Mouse (Mus musculus) spleen, postnatal 4 days (tissue): ENCODE measurements around the gene Hnrnpr.

Source experiments
- DNase-seq, 2 experiments: peaks; one replicate each; pipeline ENCODE4 v3.0.0; 2022; ENCODE audit warnings: low spot score in 2 of 2

Gene Hnrnpr

GRCm38 (mm10) chr4:136310229-136311041, at the start of gene Hnrnpr:
Gene Hnrnpr, plus strand, starts transcription at chr4:136310942.
- DNase-seq, result peak; percentile 99 to 100

- DNase-seq, result no peak
Measured at GRCm38 (mm10) chr4:136261912-136262311, 48.8 kb upstream of the Hnrnpr start.

- DNase-seq, result no peak
Measured at GRCm38 (mm10) chr4:136263555-136263954, 47.2 kb upstream of the Hnrnpr start.

GRCm38 (mm10) chr4:136266716-136267343, 43.9 kb upstream of the Hnrnpr start:
- peak; percentile 57 to 73 for DNase-seq

GRCm38 (mm10) chr4:136268912-136269311, 41.8 kb upstream of the Hnrnpr start:
- no peak for DNase-seq

- DNase-seq, result no peak
Measured at GRCm38 (mm10) chr4:136270648-136271047, 40.1 kb upstream of the Hnrnpr start.

GRCm38 (mm10) chr4:136281097-136281496, 29.6 kb upstream of the Hnrnpr start:
- DNase-seq, result no peak

- DNase-seq, result no peak
Measured at GRCm38 (mm10) chr4:136281611-136282010, 29.1 kb upstream of the Hnrnpr start.

- DNase-seq, result no peak
Measured at GRCm38 (mm10) chr4:136282621-136283480, 27.9 kb upstream of the Hnrnpr start.

- DNase-seq, result no peak
Measured at GRCm38 (mm10) chr4:136283783-136284182, 27.0 kb upstream of the Hnrnpr start.

- DNase-seq, result peak in 1 of 2 experiments; percentile 37
Measured at GRCm38 (mm10) chr4:136284455-136284854, 26.3 kb upstream of the Hnrnpr start, which contains the start of gene Zfp46. Gene Zfp46, plus strand, starts transcription at chr4:136284683.

GRCm38 (mm10) chr4:136284891-136285290, 25.9 kb upstream of the Hnrnpr start:
- DNase-seq, result no peak

- peak; percentile 89 to 92 for DNase-seq
Measured at GRCm38 (mm10) chr4:136285348-136285810, 25.4 kb upstream of the Hnrnpr start.

- peak; percentile 95 to 96 for DNase-seq
Measured at GRCm38 (mm10) chr4:136285811-136286371, 24.9 kb upstream of the Hnrnpr start.

GRCm38 (mm10) chr4:136289918-136290780, 20.6 kb upstream of the Hnrnpr start:
- no peak for DNase-seq

- no peak for DNase-seq
Measured at GRCm38 (mm10) chr4:136290781-136291595, 19.8 kb upstream of the Hnrnpr start.

- DNase-seq, result no peak
Measured at GRCm38 (mm10) chr4:136291692-136292091, 19.1 kb upstream of the Hnrnpr start.

GRCm38 (mm10) chr4:136295941-136296340, 14.8 kb upstream of the Hnrnpr start:
- DNase-seq, result no peak

GRCm38 (mm10) chr4:136302462-136302861, 8.3 kb upstream of the Hnrnpr start:
- no peak for DNase-seq

GRCm38 (mm10) chr4:136304181-136304580, 6.6 kb upstream of the Hnrnpr start:
- no peak for DNase-seq
